Mouse (Mus musculus): ENCODE data around the gene Nxf1.

GRCm38 (mm10) chr19:8714653-8715481 lies 42.0 kb upstream of the Nxf1 start:
- TF ChIP-seq CTCF (IDR thresholded peaks at IDR 0.05), result peak; percentile 35
- TF ChIP-seq EP300 (IDR thresholded peaks at IDR 0.05), result no peak

Measured in lung, postnatal 0 days (tissue).